Mouse (Mus musculus) MEL (cell line): ENCODE data around the gene Foxn3.

Experiments
- BHLHE40 ChIP-seq: IDR thresholded peaks from 2 replicates; pipeline ENCODE4 v1.6.1; 2012; ENCODE audit warnings: low read depth, mild to moderate bottlenecking, inconsistent platforms, low read length, improper control_type of control experiment, borderline replicate concordance
- CTCF ChIP-seq, 3 experiments: IDR thresholded peaks in 2 of 3; conservative IDR thresholded peaks in 1 of 3; 2 replicates each; pipeline ENCODE4 v1.5.1; 2011 to 2012; ENCODE audit warnings: low read length in 3 of 3, low read depth in 2 of 3, mild to moderate bottlenecking in 2 of 3, improper control_type of control experiment in 1 of 3, inconsistent platforms in 1 of 3, mixed read lengths in 1 of 3, moderate library complexity in 1 of 3; ENCODE audit not compliant: control insufficient read depth in 1 of 3, insufficient read depth in 1 of 3, poor library complexity in 1 of 3, severe bottlenecking in 1 of 3
- EP300 ChIP-seq, 2 experiments: IDR thresholded peaks; 2 replicates each; pipeline ENCODE4 v1.6.1; 2011; ENCODE audit warnings: improper control_type of control experiment in 2 of 2, low read length in 2 of 2, low read depth in 1 of 2, mild to moderate bottlenecking in 1 of 2
- HCFC1 ChIP-seq: IDR thresholded peaks from 2 replicates; pipeline ENCODE4 v1.6.1; 2012; ENCODE audit warnings: low read depth, mild to moderate bottlenecking, inconsistent platforms, low read length, improper control_type of control experiment, moderate library complexity
- MEF2A ChIP-seq: IDR thresholded peaks from 2 replicates; pipeline ENCODE4 v1.6.1; 2014; ENCODE audit warnings: low read depth, mild to moderate bottlenecking, inconsistent platforms, low read length, improper control_type of control experiment; ENCODE audit not compliant: poor library complexity, insufficient replicate concordance, severe bottlenecking; ENCODE audit errors: extremely low read depth
- MYC ChIP-seq: IDR thresholded peaks from 2 replicates; pipeline ENCODE4 v1.6.1; 2011; ENCODE audit warnings: low read depth, mild to moderate bottlenecking, low read length, improper control_type of control experiment, moderate library complexity
- NELFE ChIP-seq: IDR thresholded peaks from 2 replicates; pipeline ENCODE4 v1.6.1; 2011; ENCODE audit warnings: low read depth, low read length, improper control_type of control experiment
- POLR2A ChIP-seq, 2 experiments: IDR thresholded peaks; 2 replicates each; pipeline ENCODE4 v1.6.1; 2011 to 2012; ENCODE audit warnings: low read length in 2 of 2, mild to moderate bottlenecking in 2 of 2, control low read depth in 1 of 2, improper control_type of control experiment in 1 of 2, low read depth in 1 of 2, moderate library complexity in 1 of 2; ENCODE audit not compliant: control insufficient read depth in 1 of 2, insufficient read depth in 1 of 2, poor library complexity in 1 of 2
- POLR2AphosphoS2 ChIP-seq: IDR thresholded peaks from 2 replicates; pipeline ENCODE4 v1.6.1; 2011; ENCODE audit warnings: low read length, improper control_type of control experiment
- USF2 ChIP-seq, 2 experiments: IDR thresholded peaks; 2 replicates each; pipeline ENCODE4 v1.6.1; 2011 to 2012; ENCODE audit warnings: improper control_type of control experiment in 2 of 2, low read length in 2 of 2, borderline replicate concordance in 1 of 2, inconsistent platforms in 1 of 2, low read depth in 1 of 2, mild to moderate bottlenecking in 1 of 2; ENCODE audit not compliant: insufficient read depth in 1 of 2
- ZMIZ1 ChIP-seq: IDR thresholded peaks from 2 replicates; pipeline ENCODE4 v1.6.1; 2012; ENCODE audit warnings: low read depth, mild to moderate bottlenecking, inconsistent platforms, low read length, improper control_type of control experiment, moderate library complexity

DNA sequence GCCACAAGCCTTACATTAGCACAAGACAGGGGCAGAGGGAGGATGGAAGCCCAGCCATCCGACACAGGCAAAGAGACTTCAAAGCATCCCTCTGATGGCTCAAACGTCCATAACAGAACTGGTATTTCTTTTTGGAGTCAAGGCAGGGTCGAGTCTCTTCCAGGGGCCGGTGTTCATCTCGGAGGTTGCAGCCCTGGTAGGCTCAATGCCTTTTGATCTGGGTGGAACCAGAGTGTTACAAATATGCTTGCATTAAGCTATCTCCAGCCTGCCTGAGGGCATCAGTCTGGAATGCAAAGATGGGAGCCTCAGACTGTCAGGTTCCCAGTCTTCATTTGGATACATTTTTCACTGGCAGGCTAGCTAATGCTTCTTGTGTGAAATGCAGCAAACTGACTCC lies 52.6 kb downstream of the Foxn3 start:
- TF ChIP-seq CTCF (IDR thresholded peaks at IDR 0.05 in 2 of 3, conservative IDR thresholded peaks at IDR 0.05 in 1 of 3; ENCODE audit: control insufficient read depth in 1 of 3, insufficient read depth in 1 of 3, low read depth in 2 of 3, low read length in 3 of 3, poor library complexity in 1 of 3, severe bottlenecking in 1 of 3) (no peak), POLR2AphosphoS2 (no peak), POLR2A (IDR thresholded peaks at IDR 0.05; ENCODE audit: control insufficient read depth in 1 of 2, insufficient read depth in 1 of 2, low read depth in 1 of 2, low read length in 2 of 2, poor library complexity in 1 of 2) (no peak), NELFE (no peak), HCFC1 (no peak), ZMIZ1 (no peak), USF2 (IDR thresholded peaks at IDR 0.05; ENCODE audit: borderline replicate concordance in 1 of 2, insufficient read depth in 1 of 2, low read depth in 1 of 2, low read length in 2 of 2) (no peak), EP300 (IDR thresholded peaks at IDR 0.05; ENCODE audit: low read depth in 1 of 2, low read length in 2 of 2) (no peak), BHLHE40 (no peak), MYC (no peak), MEF2A (no peak)
